Mouse (Mus musculus) erythroblast, embryonic 14.5 days (primary cell): ENCODE data around the gene Zfp600. TPM values are rescaled to one million over a fixed set of nuclear protein-coding genes. Genes with fewer than 3 reads are reported as not detected.
"Not testable (repeated sequence)": the region's sequence is repeated elsewhere in the genome, so short reads cannot be mapped to it uniquely, and the experiment has no call there.

Experiments
- H3K27me3 ChIP-seq: 2 replicates; pipeline ENCODE4 v1.6.1; 2012; ENCODE audit warnings: inconsistent platforms; ENCODE audit not compliant: control insufficient read depth
- H3K36me3 ChIP-seq: 2 replicates; pipeline ENCODE4 v1.6.1; 2012; ENCODE audit warnings: mild to moderate bottlenecking, inconsistent platforms; ENCODE audit not compliant: control insufficient read depth
- H3K4me1 ChIP-seq: 2 replicates; pipeline ENCODE4 v1.6.1; 2012; ENCODE audit warnings: inconsistent platforms; ENCODE audit not compliant: control insufficient read depth
- H3K4me3 ChIP-seq: replicated peaks from 2 replicates; pipeline ENCODE3; 2012; ENCODE audit warnings: moderate library complexity, mild to moderate bottlenecking, inconsistent platforms
- H3K9me3 ChIP-seq: 2 replicates; pipeline ENCODE4 v1.6.1; 2012; ENCODE audit warnings: low read length, inconsistent platforms, mixed read lengths; ENCODE audit not compliant: control insufficient read depth
- polyA plus RNA-seq: library from polyadenylated mRNA; stranded (reverse); fragments of >175 nt; gene quantifications from 2 replicates; pipeline ENCODE4 v1.2.3, GENCODE M21; 2012

Zfp600 gene
- not detected in 2 replicates for polyA plus RNA-seq

DNA sequence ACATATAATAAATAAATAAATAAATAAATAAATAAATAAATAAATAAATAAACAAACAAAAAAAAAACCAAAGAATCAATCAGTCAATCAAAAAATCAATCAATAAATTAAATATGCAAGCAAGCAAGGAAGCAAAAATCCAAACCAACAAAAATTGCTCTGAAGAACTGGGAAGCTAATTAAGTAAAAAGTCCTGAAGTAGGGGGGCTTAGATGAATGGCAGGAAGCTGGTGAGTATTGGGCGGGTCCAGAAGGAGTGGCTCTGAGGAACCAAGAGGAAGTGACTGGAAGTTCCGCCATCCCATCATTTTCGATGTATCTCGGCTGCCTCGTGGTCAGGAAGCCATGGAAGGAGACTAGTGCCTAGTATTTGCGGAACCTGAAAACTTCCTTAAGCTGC lies at the start of gene Zfp600:
TSS of gene Zfp600 (plus strand) at position 301 of the 400 bp plus-strand sequence.
- H3K36me3 ChIP-seq, H3K27me3 ChIP-seq: not testable (repeated sequence)

DNA sequence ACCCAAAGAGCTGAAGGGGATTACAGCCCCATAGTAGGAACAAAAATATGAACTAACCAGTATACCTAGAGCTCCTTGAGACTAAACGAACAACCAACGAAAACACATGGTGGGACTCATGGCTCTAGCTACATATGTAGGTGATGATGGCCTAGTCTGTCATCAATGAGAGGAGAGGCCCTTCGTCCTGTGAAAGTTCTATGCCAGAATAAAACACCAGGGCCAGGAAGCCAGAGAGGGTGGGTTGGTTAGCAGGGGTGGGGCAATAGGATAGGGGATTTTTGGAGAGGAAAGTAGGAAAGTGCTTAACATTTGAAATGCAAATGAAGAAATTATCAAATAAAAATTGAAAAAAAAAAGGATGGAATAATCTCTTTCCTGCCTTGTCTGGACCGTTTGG lies 6.3 kb downstream of the Zfp600 start:
- H3K27me3 ChIP-seq, H3K4me1 ChIP-seq: not testable (repeated sequence)

More for the DNA sequence above, at the start of gene Zfp600:
- not testable (repeated sequence) for H3K9me3 ChIP-seq, H3K4me1 ChIP-seq, H3K4me3 ChIP-seq

DNA sequence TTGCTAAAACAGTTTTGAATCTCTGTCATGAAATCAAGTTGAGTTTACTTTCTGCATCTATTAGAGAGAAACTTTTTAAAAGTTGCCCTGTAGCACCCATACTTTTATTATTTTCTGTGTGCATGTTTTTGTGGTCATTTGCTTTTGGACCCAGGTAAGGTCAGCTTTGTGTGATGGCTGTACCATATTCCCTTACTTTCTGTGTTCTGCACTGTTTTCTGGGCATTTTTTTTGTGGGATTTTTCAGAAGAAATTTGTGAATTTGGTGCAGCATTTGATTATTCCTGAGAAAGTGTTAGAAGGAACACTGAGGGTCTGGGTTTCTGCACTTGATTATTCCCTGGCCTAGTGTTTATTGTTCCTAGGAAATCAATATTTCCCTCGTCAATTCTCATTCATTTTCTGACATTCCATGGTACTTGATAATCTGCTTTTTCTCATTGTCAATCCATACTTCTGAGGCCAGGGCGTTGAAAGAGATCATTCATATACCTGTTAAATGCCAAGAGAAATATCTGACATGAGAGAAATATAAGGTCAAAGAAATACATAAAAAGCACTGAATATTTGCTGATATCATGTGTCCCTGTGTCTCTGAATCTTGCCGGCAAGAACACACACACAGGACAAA lies 10.7 kb downstream of the Zfp600 start:
- not testable (repeated sequence) for H3K4me3 ChIP-seq, H3K4me1 ChIP-seq, H3K27me3 ChIP-seq, H3K9me3 ChIP-seq, H3K36me3 ChIP-seq

More for the DNA sequence above, 6.3 kb downstream of the Zfp600 start:
- H3K4me3 ChIP-seq, H3K9me3 ChIP-seq, H3K36me3 ChIP-seq: not testable (repeated sequence)

DNA sequence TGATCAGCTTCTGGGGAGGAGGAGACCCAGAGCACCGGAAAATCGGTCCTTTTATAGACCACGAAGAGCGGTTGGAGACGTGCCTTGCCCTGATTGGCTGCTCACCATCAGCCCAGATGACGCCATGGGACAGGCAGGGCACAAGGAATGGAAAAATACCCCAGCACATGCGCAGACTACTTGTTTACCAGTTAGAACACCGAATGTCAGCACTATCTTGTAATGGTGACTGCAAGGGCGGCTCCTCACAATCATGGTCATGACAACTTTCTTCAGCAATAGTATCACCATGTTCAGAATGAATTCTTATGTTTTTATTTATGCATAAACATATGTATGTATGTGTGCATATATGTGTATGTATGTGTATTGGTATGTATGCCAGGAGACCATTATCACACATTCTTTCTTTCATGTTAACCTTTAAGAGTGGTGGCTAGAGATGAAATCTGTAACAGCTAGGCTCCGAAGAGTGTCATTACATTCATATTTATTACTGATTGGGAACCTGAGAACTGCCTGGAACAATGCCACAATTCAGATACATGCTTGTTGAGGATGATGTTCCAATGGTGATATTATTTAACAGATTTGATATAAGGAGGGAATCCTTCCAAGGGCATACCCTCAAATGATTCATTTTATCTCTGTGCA lies 11.4 kb downstream of the Zfp600 start:
- not testable (repeated sequence) for H3K4me1 ChIP-seq, H3K4me3 ChIP-seq, H3K9me3 ChIP-seq, H3K36me3 ChIP-seq, H3K27me3 ChIP-seq

DNA sequence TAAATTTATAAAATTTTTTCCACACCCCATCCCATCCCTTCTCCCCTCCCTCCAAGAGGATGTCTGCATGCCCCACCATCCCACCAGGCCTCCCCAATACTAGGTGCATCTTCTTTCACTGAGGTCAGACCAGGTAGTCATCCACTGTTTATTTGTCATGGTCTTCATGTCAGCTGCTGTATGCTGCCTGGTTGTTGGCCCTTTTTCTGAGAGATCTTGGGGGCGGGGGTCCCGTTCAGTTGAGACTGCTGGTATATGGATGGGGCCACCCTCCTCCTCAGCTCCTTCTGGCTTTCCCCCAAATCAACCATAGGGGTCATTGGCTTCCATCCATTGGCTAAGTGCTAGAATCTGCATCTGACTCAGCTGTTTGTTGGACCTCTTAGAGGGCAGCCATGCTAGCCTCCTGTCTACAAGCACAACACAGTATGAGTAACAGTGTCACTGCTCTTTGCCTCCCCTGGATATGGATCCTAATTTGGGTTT lies 12.1 kb downstream of the Zfp600 start:
- H3K4me1 ChIP-seq, H3K9me3 ChIP-seq, H3K4me3 ChIP-seq, H3K27me3 ChIP-seq, H3K36me3 ChIP-seq: not testable (repeated sequence)

DNA sequence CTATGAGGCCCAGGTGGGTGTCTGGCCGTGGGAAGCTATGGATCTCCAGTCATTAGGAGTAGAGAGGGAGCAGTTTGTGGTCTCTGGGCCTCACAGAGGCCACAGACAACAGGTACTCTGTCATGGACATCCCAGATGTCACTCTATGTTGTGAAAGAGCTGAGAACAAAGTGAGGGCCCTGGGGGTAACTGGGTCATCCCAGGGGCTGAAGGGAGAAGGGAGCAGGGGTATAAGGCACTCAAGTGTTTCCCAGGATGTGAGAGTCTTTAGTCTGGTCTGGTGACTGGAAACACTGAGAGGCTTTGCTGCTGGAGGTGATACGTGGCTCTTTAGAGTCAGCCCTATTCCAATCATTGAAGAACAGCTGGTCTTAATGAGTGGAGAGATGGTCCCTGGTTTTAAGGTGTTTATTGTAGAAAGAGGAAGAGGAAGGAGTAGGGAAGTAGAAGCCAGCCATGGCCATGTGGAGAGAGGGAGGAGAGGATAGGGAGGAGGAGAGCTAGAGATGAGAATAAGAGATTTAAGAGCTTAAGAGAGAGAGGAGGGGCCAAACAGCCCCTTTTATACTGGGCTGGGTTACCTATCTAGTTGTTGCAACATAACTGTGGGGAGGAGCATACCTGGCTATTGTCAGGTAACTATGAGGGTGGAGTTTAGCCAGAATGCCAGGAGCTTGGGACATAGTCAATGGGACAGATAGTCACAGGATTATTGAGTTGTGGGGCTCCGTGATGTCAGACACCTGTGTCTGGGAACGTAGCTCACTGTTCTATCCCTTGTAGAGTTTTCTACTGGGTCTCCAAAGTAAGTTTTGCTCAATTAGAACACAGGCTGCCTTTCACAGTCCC lies 17.0 kb downstream of the Zfp600 start:
- H3K9me3 ChIP-seq, H3K4me1 ChIP-seq, H3K27me3 ChIP-seq, H3K36me3 ChIP-seq, H3K4me3 ChIP-seq: not testable (repeated sequence)

DNA sequence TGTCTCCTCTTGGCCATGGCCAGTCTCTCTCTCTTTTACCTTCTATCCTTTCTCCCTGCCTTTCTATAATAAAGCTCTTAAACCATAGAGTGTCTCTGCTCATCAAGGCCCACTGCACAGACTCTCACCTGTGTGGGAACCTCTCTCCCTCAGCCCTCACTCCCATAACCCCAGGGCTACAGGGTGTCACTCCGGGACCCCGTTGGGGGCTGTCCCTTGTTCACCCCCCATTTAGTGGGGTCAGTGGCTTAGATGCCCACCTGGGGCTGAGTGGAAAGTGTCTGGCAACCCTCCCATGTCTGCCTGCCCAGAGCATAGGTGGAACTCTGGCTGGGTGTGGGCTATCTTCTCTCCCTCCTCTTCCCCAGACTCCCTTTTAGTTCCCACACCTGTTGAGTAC lies 47.7 kb downstream of the Zfp600 start:
- not testable (repeated sequence) for H3K9me3 ChIP-seq, H3K4me1 ChIP-seq, H3K36me3 ChIP-seq, H3K4me3 ChIP-seq, H3K27me3 ChIP-seq

DNA sequence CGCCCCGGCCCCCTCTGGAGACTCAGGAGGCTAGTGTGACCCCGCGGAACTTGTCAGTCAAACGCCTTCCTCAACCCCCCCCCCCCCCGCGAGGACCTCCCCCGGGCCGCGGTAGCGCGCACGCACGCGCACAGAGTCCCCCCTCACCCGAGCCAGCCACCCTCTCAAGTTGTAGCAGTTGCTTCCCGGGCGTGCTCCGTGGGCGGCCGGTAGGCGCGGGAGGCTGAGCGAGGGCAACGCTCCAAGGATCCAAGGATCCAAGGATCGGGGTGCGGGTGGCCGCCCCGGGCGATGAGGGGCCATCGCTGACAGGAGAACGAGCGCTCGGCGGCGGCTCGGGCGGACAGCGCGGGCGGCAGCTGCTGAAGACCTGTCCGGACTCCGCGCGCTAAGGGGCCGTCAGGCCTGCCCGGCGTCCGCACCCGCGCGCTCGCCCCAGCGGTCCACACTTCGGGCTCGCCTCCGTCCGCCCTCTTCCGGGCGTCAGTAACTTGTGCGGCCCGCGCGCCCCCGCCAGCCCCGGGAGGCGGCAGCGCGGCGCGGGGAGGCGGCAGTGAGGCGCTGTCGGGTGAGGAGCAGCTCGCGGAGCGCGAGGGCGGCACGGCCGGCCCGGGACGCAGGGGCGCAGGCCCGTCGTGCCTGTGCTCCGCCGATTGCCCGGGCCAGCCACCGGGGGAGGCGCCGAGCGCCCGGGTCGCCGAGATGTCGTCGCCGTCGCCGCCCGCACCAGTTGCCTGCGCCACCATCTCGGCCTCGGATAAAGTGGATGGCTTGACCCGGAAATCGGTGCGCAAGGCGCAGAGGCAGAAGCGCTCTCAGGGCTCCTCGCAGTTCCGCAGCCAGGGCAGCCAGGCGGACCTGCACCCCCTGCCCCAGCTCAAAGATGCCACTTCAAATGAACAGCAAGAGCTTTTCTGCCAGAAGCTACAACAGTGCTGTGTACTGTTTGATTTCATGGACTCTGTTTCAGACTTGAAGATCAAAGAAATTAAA lies 82.9 kb downstream of the Zfp600 start:
- H3K9me3 ChIP-seq, H3K4me3 ChIP-seq, H3K4me1 ChIP-seq, H3K36me3 ChIP-seq, H3K27me3 ChIP-seq: not testable (repeated sequence)

DNA sequence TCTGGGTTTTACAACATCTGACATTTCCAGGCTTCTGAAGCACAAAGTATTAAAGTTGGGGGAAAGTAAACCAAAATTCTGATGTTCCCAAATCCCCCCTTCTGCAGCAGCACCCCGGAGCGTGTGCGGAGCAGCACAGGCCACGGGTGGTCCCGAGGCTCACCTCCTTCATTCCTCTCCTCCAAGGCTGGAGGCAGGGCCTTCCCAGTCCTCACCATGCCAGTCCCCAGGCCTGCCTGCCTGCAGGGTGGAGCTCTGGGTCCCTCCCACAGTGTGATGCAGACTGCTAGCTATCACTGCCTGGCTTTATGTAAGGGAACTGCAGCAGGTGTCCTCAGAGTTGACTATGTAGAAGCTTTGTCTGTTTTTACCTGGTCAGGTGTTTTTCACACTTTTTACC lies 85.5 kb downstream of the Zfp600 start:
- H3K4me1 ChIP-seq, H3K36me3 ChIP-seq, H3K27me3 ChIP-seq, H3K4me3 ChIP-seq, H3K9me3 ChIP-seq: not testable (repeated sequence)

Other genes with a start within 250 kb of the Zfp600 start
- not detected in 2 replicates for gene Zfp987, start 59.5 kb upstream of the Zfp600 start, polyA plus RNA-seq